Mouse (Mus musculus) cerebellum, adult 8-10 months (tissue): ENCODE measurements around the gene S1pr2.
A peak's percentile ranks its signal among the peaks of the same experiment; 100 is the strongest.

Experiments
- DNase-seq: peaks from one replicate; pipeline ENCODE4 v3.0.0; 2022

Gene S1pr2

GRCm38 (mm10) chr9:20965606-20966005 lies 11.0 kb downstream of the S1pr2 start:
- DNase-seq: no peak

DNA sequence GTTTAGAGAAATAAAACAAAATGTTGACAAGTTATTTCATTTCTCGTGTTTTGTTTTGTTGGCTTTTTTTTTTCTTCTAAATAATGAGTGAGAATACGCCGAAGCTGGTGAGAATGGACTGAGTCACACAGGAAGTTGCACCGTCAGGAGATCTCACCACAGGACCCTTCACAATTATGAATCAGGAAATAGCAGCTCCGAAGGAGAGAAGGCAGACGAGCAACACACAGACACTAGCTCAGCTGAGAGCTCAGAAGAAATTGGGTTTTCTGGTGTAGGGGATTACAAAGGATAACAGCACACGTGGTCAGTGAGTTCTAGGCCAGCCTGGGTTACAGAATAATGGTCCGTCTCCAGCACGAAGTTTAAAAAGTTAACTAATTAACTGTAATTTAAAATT lies 15.0 kb downstream of the S1pr2 start:
- DNase-seq: no peak

GRCm38 (mm10) chr9:20959430-20959938 lies 17.1 kb downstream of the S1pr2 start, which contains the start of gene Dnmt1:
Gene Dnmt1, minus strand, starts transcription at chr9:20959888.
- DNase-seq: no peak

- DNase-seq: no peak
Measured at GRCm38 (mm10) chr9:20956989-20957388, 19.6 kb downstream of the S1pr2 start.

DNA sequence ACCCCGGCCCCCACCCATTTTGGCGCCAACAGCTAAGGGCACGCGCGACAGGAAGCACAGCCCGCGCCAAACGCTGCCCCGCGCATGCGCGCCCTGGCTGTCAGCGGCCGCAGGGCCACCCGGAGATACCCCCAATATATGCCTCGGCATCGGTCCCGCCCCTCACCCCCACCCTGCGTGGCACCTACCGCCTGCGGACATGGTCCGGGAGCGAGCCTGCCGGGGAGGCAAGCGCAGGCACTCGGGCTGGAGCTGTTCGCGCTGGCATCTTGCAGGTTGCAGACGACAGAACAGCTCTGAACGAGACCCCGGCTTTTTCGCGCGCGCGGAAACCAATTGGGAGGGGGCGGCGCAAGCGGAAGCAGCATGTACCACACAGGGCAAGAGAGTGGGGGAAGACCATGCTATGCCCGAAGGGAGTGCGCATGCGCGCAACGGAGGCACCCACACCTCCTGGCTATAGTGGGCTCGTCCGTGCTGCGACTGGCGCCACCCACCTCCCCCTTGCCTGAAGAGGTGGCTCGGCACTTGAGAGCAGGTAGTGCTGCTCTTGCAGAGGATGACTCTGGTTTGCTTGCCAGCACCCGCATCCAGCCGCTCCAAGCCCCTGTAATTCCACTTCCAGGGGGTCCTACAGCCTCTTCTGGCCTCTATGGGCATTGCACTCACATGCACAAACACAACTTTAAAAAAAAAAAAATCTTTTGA lies 23.9 kb downstream of the S1pr2 start:
- DNase-seq: peak; percentile 97

GRCm38 (mm10) chr9:20951966-20952519 lies 24.5 kb downstream of the S1pr2 start:
- no peak for DNase-seq

GRCm38 (mm10) chr9:20951441-20951840 lies 25.1 kb downstream of the S1pr2 start:
- peak; percentile 42 for DNase-seq

DNA sequence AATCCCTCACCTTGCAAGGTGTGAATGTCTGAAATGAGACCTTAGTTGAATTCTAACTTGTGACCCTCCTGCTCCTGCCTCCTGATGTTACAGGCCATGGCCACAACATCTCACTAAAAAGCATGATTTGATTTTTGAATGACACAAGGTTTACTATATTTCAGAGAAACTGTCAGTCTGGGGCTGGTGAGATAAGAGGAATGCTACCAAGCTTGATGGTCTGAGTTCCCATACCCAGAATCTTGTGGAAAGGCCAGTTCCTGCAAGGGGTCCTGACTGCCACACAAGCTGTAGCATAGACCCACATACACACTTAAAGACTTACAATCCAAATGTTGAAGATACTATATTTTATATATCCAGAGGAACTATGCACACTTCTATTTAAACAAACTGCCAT lies 26.2 kb downstream of the S1pr2 start:
- no peak for DNase-seq

DNA sequence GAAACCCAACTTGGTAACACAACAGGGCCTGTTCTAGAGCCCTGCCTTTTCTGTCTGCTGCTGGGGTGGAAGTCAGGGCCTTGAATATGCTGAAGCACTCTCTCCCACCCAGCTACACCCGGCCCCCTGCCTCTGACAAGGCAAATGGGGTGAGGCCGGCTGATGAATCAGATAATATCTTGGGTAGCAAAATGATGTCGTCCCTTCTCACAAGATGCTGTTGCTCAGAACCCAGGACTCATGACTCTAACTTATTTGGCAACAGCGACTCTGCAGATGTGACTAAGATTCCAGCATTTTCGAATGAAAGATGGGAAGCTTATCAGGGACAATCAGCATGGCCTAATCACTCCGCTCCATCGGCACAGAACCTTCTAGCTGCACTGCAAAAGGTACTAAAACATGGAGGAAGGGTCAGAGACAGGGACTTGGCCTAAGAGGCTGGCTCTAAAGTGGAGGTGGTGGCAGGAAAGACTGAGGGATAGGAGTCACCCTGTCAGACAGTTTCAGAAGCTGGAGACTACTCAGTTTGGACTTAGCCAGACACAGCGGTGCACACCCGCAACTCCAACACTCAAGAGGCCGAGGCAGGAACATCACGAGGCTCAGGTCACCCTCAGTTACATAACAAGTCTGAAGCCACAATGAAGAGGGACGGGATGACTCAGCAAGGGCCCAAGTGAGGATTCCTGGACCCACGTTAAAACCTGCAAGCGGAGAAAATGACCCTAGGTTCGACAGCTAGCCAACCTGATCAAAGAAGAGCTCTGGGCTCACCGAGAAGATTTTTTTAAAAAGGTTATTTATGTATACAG lies 30.3 kb downstream of the S1pr2 start:
- no peak for DNase-seq

DNA sequence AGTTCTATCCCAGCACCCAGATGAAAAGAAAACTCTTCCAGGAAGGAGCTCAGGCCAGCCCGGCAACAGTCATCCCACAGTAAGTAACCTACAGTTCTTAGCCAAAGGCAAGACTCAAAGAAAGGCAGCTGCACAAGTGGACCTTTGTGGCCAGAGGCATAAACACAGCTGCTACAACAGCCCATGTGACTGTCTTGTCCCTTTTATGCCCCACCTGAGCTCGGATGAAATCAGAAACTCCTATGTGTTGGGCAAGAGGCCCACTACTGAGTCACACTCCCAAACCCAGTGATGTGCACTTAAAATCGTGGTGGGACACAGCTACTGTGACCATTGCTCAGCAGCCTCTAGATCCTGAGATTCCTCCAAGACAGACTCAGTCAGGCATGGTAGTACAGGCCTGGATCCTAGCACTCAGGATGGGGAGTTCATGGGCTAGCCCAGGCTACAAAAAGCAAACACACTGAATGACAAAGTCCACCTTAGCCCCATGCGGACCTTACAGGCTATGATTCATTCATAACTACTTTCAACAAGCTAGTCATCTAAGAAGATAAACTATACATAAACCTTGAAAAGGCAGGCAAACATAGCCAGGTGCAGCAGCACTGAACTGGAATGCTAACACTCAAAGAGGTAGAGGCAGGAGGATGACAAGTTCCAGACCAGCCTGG lies 31.7 kb downstream of the S1pr2 start:
- DNase-seq: no peak

GRCm38 (mm10) chr9:20943911-20944310 lies 32.7 kb downstream of the S1pr2 start:
- no peak for DNase-seq

DNA sequence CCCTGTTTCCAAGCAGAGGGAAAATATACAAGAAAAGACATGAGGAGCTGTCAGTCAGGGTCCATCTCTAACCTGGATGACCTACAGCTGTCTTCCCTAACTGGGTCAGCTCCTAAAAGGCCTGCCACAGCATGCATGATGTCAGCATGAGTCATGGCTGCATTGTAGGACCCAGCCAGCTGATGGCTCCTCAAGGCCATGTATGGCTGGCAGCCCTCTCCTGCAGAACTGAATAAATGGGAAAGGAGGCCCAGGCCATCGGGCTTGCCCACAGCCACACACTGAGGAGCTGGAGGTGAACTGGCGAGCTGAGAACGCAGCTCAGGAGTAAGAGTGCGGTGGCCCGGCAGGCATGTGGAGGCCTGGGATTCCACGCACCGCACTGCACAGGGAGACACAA lies 33.2 kb downstream of the S1pr2 start:
- no peak for DNase-seq

DNA sequence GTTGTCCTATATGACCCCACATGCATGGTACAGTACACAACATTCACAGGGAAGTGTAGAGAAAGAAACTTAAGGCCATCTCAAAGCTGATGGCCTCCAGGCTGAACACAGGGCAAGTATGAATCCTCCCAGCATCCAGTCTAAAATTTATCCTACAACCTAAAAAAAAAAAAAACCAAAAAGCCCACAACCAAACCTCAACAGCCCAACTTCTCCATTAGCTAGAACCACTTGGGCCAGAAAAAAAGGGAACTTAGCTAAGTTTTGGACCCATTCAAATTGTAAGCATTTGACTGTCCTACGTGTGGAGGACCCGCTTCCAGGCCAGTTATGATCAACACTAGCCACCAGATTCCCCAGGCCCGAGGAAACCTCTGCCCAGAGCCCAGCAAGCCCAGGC lies 53.3 kb downstream of the S1pr2 start:
- DNase-seq: no peak

- DNase-seq: no peak
Measured at GRCm38 (mm10) chr9:20916160-20916559, 60.4 kb downstream of the S1pr2 start.
